Mouse (Mus musculus) forebrain, postnatal 0 days (tissue): ENCODE results near the gene Tmem110. TPM values are rescaled to one million over a fixed set of nuclear protein-coding genes. Genes with fewer than 3 reads are reported as not detected.

Experiments used
- ATAC-seq: fragments of 200-750 bp; cut with Nextera tagmentation; 2 replicates; pipeline ENCODE4 v1.8.0; 2017; ENCODE audit warnings: mild to moderate bottlenecking, moderate library complexity
- DNase-seq: peaks from one replicate; pipeline ENCODE4 v3.0.0-alpha.2; 2015
- H3K27ac ChIP-seq: fragments of 300-500 bp; sonication (generic); 2 replicates; pipeline ENCODE4 v1.5.1; 2014; ENCODE audit warnings: low read depth, mild to moderate bottlenecking, antibody characterized with exemption, low read length, moderate library complexity, mixed read lengths
- H3K27me3 ChIP-seq: fragments of 300-500 bp; sonication (generic); 2 replicates; pipeline ENCODE4 v1.6.1; 2014; ENCODE audit warnings: mild to moderate bottlenecking, low read length, mixed read lengths; ENCODE audit not compliant: insufficient read depth
- H3K36me3 ChIP-seq: fragments of 300-500 bp; sonication (generic); 2 replicates; pipeline ENCODE4 v1.6.1; 2014; ENCODE audit warnings: mild to moderate bottlenecking, moderate library complexity; ENCODE audit not compliant: insufficient read depth
- H3K4me1 ChIP-seq: fragments of 300-500 bp; sonication (generic); 2 replicates; pipeline ENCODE4 v1.6.1; 2014; ENCODE audit warnings: antibody characterized with exemption; ENCODE audit not compliant: insufficient read depth
- H3K4me2 ChIP-seq: fragments of 300-500 bp; sonication (generic); 2 replicates; pipeline ENCODE4 v1.6.1; 2014; ENCODE audit warnings: low read depth, mild to moderate bottlenecking, moderate library complexity
- H3K4me3 ChIP-seq: fragments of 300-500 bp; sonication (generic); 2 replicates; pipeline ENCODE4 v1.5.1; 2014; ENCODE audit warnings: low read depth, low read length, mixed read lengths
- H3K9ac ChIP-seq: fragments of 300-500 bp; sonication (generic); 2 replicates; pipeline ENCODE4 v1.6.1; 2014; ENCODE audit warnings: mild to moderate bottlenecking
- H3K9me3 ChIP-seq: fragments of 300-500 bp; sonication (generic); 2 replicates; pipeline ENCODE4 v1.6.1; 2016; ENCODE audit warnings: low read length
- CTCF ChIP-seq: sonication (generic); IDR thresholded peaks from 2 replicates; pipeline ENCODE4 v1.5.1; 2016; ENCODE audit warnings: antibody characterized with exemption, control low read depth, low read depth
- WGBS: fragments of 180-500 bp; shearing (Covaris S2); extraction: QIAGEN DNeasy Blood & Tissue Kit; methylation state at CpG from one replicate; pipeline ENCODE4 v1.1.7; 2014; 5-methylcytosine and 5-hydroxymethylcytosine counted together
- polyA plus RNA-seq: library from polyadenylated mRNA; unstranded; fragments of >200 nt; fragmentation: Nextera tagmentation; extraction: Ambion mirVana; gene quantifications from 2 replicates; pipeline ENCODE4 v1.2.1, GENCODE M21; 2015
- total RNA-seq: library from RNA; depleted of rRNA; stranded (reverse); fragments of >200 nt; gene quantifications from 2 replicates; pipeline ENCODE4 v1.2.3, GENCODE M21; 2014; rRNA removed

Tmem110 gene
- total and polyA plus RNA-seq, 2 experiments from 2014 or later, result 12.0 to 19.0 TPM

DNA sequence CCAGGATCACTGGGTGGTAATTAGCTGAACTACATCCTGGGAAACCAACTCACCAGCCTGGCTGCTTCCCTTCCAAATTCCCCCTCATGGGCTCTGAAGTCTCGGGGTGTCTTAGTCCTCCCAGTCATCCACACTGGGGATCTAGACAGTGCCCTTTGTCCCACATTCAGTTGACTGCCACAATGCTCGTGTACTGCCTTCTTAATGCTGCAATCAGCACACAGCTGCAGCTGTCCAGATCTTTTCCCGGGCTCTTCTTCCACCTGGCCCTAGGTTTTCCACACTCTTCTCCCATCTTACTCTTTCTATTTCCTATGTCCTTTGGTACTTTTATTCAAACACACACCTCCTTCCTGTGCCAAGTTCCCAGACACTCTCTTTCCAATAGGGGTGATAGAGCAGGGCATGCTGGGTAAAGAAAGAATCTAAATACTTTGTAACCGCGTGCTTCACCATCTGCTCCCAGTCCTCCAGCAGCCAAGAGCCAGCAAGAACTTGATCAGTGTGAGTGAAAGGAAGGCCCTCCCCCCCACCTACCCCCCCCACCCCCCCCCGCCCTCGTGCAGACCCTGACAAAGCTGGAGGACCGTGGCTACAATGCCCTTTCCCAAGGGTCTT, 96.8 kb downstream of the Tmem110 start:
- WGBS, result 37% methylated on average over 8 of the region's 8 CpGs
- Histone ChIP-seq H3K9me3 (no peaks in the 10 kb centered on the region), H3K4me1 (no peaks in the 10 kb centered on the region), H3K36me3 (no peaks in the 10 kb centered on the region), H3K9ac (no peak overlapping the region), H3K4me3 (no peak overlapping the region), H3K27ac (no peak overlapping the region), H3K4me2 (no peak overlapping the region), H3K27me3 (no peaks in the 10 kb centered on the region)
- ATAC-seq (peak; percentile 75), DNase-seq (peak; percentile 42)
- no peak for TF ChIP-seq CTCF

GRCm38 (mm10) chr14:30923375-30924105, 98.2 kb downstream of the Tmem110 start, which contains the start of gene Itih3:
Itih3 (minus strand) TSS chr14:30923760.
- ATAC-seq (peak; percentile 60), DNase-seq (peak; percentile 12)
- 70% methylated on average over 6 of the region's 6 CpGs for WGBS

DNA sequence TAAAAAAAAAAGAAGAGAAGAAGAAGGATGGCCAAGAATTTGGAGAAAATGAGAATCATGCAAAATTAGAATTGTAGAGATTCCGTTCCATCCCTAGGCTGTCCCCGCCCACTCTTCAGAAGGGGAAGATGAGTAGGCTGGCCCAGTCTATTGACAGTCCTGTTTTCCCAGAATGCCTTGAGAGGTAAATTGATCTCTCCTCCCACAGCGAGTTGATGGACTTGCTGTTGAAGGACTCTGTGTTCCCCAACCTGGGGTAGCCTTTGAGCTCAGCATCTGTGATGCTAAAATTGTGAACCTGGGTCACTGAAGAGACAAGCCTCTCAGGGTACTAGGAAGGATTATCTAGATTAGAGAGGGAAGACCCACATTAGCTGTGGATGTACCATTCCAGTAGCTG, 100.1 kb downstream of the Tmem110 start:
- H3K9ac ChIP-seq, result no peak overlapping the region
- H3K36me3 ChIP-seq, result no peaks in the 10 kb centered on the region
- 90% methylated on average over 3 of the region's 3 CpGs for WGBS
- DNase-seq (no peak), ATAC-seq (no peak)
- no peaks in the 10 kb centered on the region for H3K27me3 ChIP-seq
- H3K4me3 ChIP-seq, result no peak overlapping the region
- no peak overlapping the region for H3K27ac ChIP-seq
- H3K4me1 ChIP-seq, result no peaks in the 10 kb centered on the region
- no peak overlapping the region for H3K4me2 ChIP-seq
- TF ChIP-seq CTCF, result no peak
- no peaks in the 10 kb centered on the region for H3K9me3 ChIP-seq

More at GRCm38 (mm10) chr14:30923375-30924105, 98.2 kb downstream of the Tmem110 start, which contains the start of gene Itih3:
- H3K27ac ChIP-seq, result no peak within 1 kb of the TSS
- no peaks in the 10 kb centered on the region for H3K27me3 ChIP-seq
- no peak within 1 kb of the TSS for H3K9ac ChIP-seq
- H3K36me3 ChIP-seq, result no peaks in the 10 kb centered on the region
- H3K4me2 ChIP-seq, result no peak within 1 kb of the TSS
- no peaks in the 10 kb centered on the region for H3K9me3 ChIP-seq
- TF ChIP-seq CTCF, result no peak
- no peaks in the 10 kb centered on the region for H3K4me1 ChIP-seq
- H3K4me3 ChIP-seq, result no peak within 1 kb of the TSS

Other genes starting within 250 kb of the Tmem110 start
- gene Prkcd, start 199.4 kb upstream of the Tmem110 start, total RNA-seq, result 25.0 and 29.6 TPM in 2 replicates
- gene Prkcd, start 199.4 kb upstream of the Tmem110 start, polyA plus RNA-seq, result 19.3 and 19.8 TPM in 2 replicates
- 10.5 and 18.4 TPM in 2 replicates for gene Rft1, start 171.2 kb upstream of the Tmem110 start, total RNA-seq
- gene Rft1, start 171.2 kb upstream of the Tmem110 start, polyA plus RNA-seq, result 6.0 and 9.6 TPM in 2 replicates
- gene Sfmbt1, start 110.7 kb upstream of the Tmem110 start, total RNA-seq, result 8.1 and 15.5 TPM in 2 replicates
- gene Sfmbt1, start 110.7 kb upstream of the Tmem110 start, polyA plus RNA-seq, result 9.0 and 13.3 TPM in 2 replicates
- gene Mustn1, start 53.6 kb downstream of the Tmem110 start, total RNA-seq, result 0.52 and 0.85 TPM in 2 replicates
- 1.2 TPM in 2 replicates for gene Mustn1, start 53.6 kb downstream of the Tmem110 start, polyA plus RNA-seq
- gene Itih4, start 60.9 kb downstream of the Tmem110 start, total RNA-seq, result 0.15 TPM in 1 of 2 replicates, not detected in the other
- gene Itih4, start 60.9 kb downstream of the Tmem110 start, polyA plus RNA-seq, result 0.15 and 0.19 TPM in 2 replicates
- 4.1 and 5.9 TPM in 2 replicates for gene Itih3, start 98.2 kb downstream of the Tmem110 start, total RNA-seq
- 2.1 and 4.8 TPM in 2 replicates for gene Itih3, start 98.2 kb downstream of the Tmem110 start, polyA plus RNA-seq
- gene Itih1, start 117.7 kb downstream of the Tmem110 start, total RNA-seq, result not detected in 2 replicates
- not detected in 2 replicates for gene Itih1, start 117.7 kb downstream of the Tmem110 start, polyA plus RNA-seq
- 14.9 and 16.6 TPM in 2 replicates for gene Nek4, start 125.8 kb downstream of the Tmem110 start, total RNA-seq
- 7.9 and 14.0 TPM in 2 replicates for gene Nek4, start 125.8 kb downstream of the Tmem110 start, polyA plus RNA-seq
- gene Glt8d1, start 175.8 kb downstream of the Tmem110 start, total RNA-seq, result 44.5 and 54.8 TPM in 2 replicates
- gene Glt8d1, start 175.8 kb downstream of the Tmem110 start, polyA plus RNA-seq, result 38.7 and 39.8 TPM in 2 replicates
- gene Spcs1, start 176.1 kb downstream of the Tmem110 start, total RNA-seq, result 217 and 226 TPM in 2 replicates
- 425 and 543 TPM in 2 replicates for gene Spcs1, start 176.1 kb downstream of the Tmem110 start, polyA plus RNA-seq
- 70.6 and 90.9 TPM in 2 replicates for gene Pbrm1, start 193.5 kb downstream of the Tmem110 start, total RNA-seq
- gene Pbrm1, start 193.5 kb downstream of the Tmem110 start, polyA plus RNA-seq, result 48.7 and 83.8 TPM in 2 replicates
- gene Gnl3, start 193.6 kb downstream of the Tmem110 start, total RNA-seq, result 57.3 and 69.6 TPM in 2 replicates
- gene Gnl3, start 193.6 kb downstream of the Tmem110 start, polyA plus RNA-seq, result 64.7 and 84.6 TPM in 2 replicates